Mouse (Mus musculus) spleen, adult 2 months (tissue): ENCODE data around the gene Cir1. TPM values are rescaled to one million over a fixed set of nuclear protein-coding genes. Genes with fewer than 3 reads are reported as not detected.

ENCODE experiments used
- DNase-seq, 2 experiments: peaks; one replicate each; pipeline versions ENCODE4 v3.0.0 to v3.0.0-alpha.2; 2012 to 2021; ENCODE audit warnings: low spot score in 2 of 2, low read depth in 1 of 2
- H3K27ac ChIP-seq: fragments of 200-500 bp; 2 replicates; pipeline ENCODE4 v1.5.1; 2012; ENCODE audit warnings: low read length, inconsistent platforms; ENCODE audit not compliant: insufficient read depth
- H3K27me3 ChIP-seq: fragments of 200-500 bp; 2 replicates; pipeline ENCODE4 v1.6.1; 2012; ENCODE audit warnings: mild to moderate bottlenecking, moderate library complexity, low read length, inconsistent platforms; ENCODE audit not compliant: control insufficient read depth, insufficient read depth
- H3K36me3 ChIP-seq: fragments of 200-500 bp; 2 replicates; pipeline ENCODE4 v1.6.1; 2012; ENCODE audit warnings: mild to moderate bottlenecking, low read length, inconsistent platforms; ENCODE audit not compliant: control insufficient read depth, insufficient read depth
- H3K4me1 ChIP-seq: fragments of 200-500 bp; 2 replicates; pipeline ENCODE4 v1.6.1; 2011; ENCODE audit warnings: inconsistent platforms; ENCODE audit not compliant: control insufficient read depth, insufficient read depth, insufficient read length
- H3K4me3 ChIP-seq: fragments of 200-500 bp; 2 replicates; pipeline ENCODE4 v1.5.1; 2011; ENCODE audit warnings: mild to moderate bottlenecking, inconsistent platforms; ENCODE audit not compliant: insufficient read depth, insufficient read length; ENCODE audit errors: extremely low read depth
- CTCF ChIP-seq: fragments of 200-500 bp; IDR thresholded peaks from 2 replicates; pipeline ENCODE4 v1.5.1; 2011; ENCODE audit warnings: mild to moderate bottlenecking, inconsistent platforms; ENCODE audit not compliant: insufficient read depth, insufficient read length, insufficient replicate concordance; ENCODE audit errors: extremely low read depth
- POLR2A ChIP-seq: fragments of 200-500 bp; IDR thresholded peaks from 2 replicates; pipeline ENCODE4 v1.6.1; 2011; ENCODE audit warnings: low read depth, low read length, inconsistent platforms
- WGBS: fragments of 180-500 bp; shearing (Covaris S2); methylation state at CpG from one replicate; pipeline ENCODE4 v1.1.7; 2018; 5-methylcytosine and 5-hydroxymethylcytosine counted together
- polyA plus RNA-seq: library from polyadenylated mRNA; depleted of rRNA; stranded (reverse); fragments of >200 nt; gene quantifications from 2 replicates; pipeline ENCODE4 v1.2.3, GENCODE M21; 2012

Gene Cir1
- polyA plus RNA-seq, 1 experiment, result 1.5 TPM

DNA sequence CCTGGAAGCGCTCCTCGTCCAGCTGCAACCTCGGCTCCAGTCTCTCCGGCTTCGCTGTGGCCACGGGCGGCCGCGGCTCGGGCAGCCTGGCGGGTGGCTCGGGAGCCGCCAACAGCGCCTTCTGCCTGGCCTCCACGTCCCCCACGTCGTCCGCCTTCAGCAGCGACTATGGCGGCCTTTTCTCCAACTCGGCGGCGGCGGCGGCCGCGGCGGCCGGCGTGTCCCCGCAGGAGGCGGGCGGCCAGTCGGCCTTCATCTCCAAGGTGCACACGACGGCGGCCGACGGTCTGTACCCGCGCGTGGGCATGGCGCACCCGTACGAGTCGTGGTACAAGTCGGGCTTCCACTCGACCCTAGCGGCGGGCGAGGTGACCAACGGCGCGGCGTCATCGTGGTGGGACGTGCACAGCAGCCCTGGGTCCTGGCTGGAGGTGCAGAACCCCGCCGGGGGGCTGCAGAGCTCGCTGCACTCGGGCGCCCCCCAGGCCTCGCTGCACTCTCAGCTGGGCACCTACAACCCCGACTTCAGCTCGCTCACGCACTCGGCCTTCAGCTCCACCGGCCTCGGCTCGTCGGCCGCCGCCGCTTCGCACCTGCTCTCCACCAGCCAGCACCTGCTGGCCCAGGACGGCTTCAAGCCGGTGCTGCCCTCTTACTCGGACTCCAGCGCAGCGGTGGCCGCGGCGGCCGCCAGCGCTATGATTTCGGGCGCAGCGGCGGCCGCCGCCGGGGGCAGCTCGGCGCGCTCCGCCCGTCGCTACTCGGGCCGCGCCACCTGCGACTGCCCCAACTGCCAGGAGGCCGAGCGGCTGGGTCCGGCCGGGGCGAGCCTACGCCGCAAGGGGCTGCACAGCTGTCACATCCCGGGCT, 39.0 kb downstream of the Cir1 start:
- no peak overlapping the region for H3K27ac ChIP-seq
- WGBS, result 1% methylated on average over 108 of the region's 110 CpGs
- no peak for DNase-seq
- peak overlapping the region; percentile 32; the same call in 1 of the 2 replicates for H3K4me3 ChIP-seq
- TF ChIP-seq CTCF (no peak), POLR2A (no peak)
- peaks cover 60% of the 10 kb centered on the region for H3K27me3 ChIP-seq
- no peaks in the 10 kb centered on the region for H3K36me3 ChIP-seq
- H3K4me1 ChIP-seq, result peaks cover 34% of the 10 kb centered on the region

- Histone ChIP-seq H3K4me3 (peak overlapping the region; percentile 32; the same call in 1 of the 2 replicates), H3K36me3 (no peaks in the 10 kb centered on the region), H3K27ac (no peak overlapping the region), H3K4me1 (peaks cover 33% of the 10 kb centered on the region), H3K27me3 (peaks cover 57% of the 10 kb centered on the region)
- no peak for TF ChIP-seq POLR2A
- no peak for TF ChIP-seq CTCF
- WGBS, result 2% methylated on average over 55 of the region's 55 CpGs
- no peak for DNase-seq
These were observed 39.9 kb downstream of the Cir1 start for GRCm38 (mm10) chr2:73272351-73273248.

DNA sequence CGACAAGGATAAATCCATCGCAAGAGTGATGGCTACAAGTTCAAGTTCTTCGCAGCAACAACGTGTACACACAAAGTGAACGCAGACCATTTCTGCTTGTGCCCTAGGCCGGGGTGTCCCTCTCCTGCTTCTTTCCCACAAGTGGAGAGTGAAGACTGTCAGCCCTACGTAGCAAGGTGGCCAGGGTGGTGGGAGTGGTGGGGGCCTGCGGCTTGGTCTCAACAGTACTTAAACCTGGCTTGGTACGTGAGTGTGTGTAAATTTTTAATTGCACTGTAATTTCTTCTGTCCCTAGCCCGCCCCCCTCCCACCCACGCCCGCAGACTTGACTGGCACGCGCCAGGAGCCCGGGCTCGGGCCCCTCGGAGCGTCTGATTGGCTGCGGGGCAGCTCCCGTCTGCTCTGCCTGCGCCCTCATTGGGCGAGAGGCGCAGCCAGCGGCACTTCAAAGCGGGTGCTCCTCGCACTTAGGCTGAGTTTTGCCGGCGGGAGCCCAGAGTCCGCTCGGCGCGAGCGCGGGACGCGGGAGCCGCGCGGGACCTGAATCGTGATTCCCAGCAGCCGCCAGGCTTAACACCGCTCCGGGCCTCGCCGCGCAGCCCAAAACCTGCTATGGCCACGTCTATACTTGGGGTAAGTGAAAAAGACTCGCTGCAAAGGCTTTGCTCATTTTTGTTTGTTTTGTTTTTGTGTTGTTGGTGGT, 40.9 kb downstream of the Cir1 start, which contains the start of gene Sp9:
Gene Sp9, plus strand, starts transcription at position 467 of the 703 bp plus-strand sequence.
- DNase-seq, result peak in 1 of 2 experiments; percentile 29

GRCm38 (mm10) chr2:73270593-73271458, 41.7 kb downstream of the Cir1 start:
- Histone ChIP-seq H3K4me1 (peaks cover 25% of the 10 kb centered on the region), H3K4me3 (0 out of 2 replicates have a peak overlapping the region, but pooled peaks have one; percentile 1), H3K27me3 (peaks cover 52% of the 10 kb centered on the region), H3K36me3 (no peaks in the 10 kb centered on the region), H3K27ac (no peak overlapping the region)
- TF ChIP-seq CTCF (no peak), POLR2A (no peak)
- 5% methylated on average over 38 of the region's 38 CpGs for WGBS
- no peak for DNase-seq

More for the DNA sequence above, 40.9 kb downstream of the Cir1 start, which contains the start of gene Sp9:
- Histone ChIP-seq H3K36me3 (no peaks in the 10 kb centered on the region), H3K27ac (no peak within 1 kb of the TSS), H3K4me1 (peaks cover 25% of the 10 kb centered on the region), H3K27me3 (peaks cover 51% of the 10 kb centered on the region), H3K4me3 (peak within 1 kb of the TSS; percentile 32; the same call in 1 of the 2 replicates)
- WGBS, result 3% methylated on average over 48 of the region's 48 CpGs
- TF ChIP-seq POLR2A (no peak), CTCF (no peak)

DNA sequence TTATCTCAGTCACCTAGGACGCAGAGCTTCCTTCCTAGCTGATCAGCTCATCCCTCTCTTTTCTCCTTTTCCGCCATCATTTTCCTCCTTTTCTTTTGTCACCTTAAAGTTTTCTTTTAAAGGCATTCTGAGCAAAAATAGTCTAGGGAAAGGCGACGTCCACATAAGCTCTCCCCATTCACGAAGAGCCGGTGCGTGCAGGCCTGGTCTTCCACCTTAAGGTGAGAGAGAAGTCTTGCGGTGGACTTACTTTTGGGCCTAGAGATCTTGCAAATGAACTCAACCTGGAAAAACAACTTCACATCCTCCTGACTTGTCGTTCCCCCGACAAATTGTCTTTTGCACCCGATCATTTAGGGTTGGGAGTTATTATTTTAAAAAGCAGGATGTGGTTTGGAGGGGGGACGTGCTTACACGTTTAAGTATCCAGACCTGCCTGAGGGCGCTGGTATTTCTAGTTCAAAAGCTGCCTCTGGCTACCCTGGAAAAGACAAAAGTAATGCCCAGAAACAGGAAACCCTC, 42.4 kb downstream of the Cir1 start:
- DNase-seq, result no peak
- Histone ChIP-seq H3K27me3 (peaks cover 56% of the 10 kb centered on the region), H3K36me3 (no peaks in the 10 kb centered on the region), H3K4me3 (no peak overlapping the region), H3K4me1 (peaks cover 25% of the 10 kb centered on the region), H3K27ac (no peak overlapping the region)
- no peak for TF ChIP-seq POLR2A
- TF ChIP-seq CTCF, result no peak
- 4% methylated on average over 14 of the region's 14 CpGs for WGBS

GRCm38 (mm10) chr2:73269666-73270065, 42.8 kb downstream of the Cir1 start:
- WGBS, result 5% methylated on average over 17 of the region's 17 CpGs
- H3K4me1 ChIP-seq, result peaks cover 24% of the 10 kb centered on the region

More at GRCm38 (mm10) chr2:73269666-73270065, 42.8 kb downstream of the Cir1 start:
- DNase-seq, result no peak
- Histone ChIP-seq H3K27me3 (peaks cover 57% of the 10 kb centered on the region), H3K4me3 (no peak overlapping the region), H3K36me3 (no peaks in the 10 kb centered on the region), H3K27ac (no peak overlapping the region)
- TF ChIP-seq POLR2A (no peak), CTCF (no peak)
